Mouse (Mus musculus): ENCODE results near the gene Gstp3. TPM values are rescaled to one million over a fixed set of nuclear protein-coding genes. Genes with fewer than 3 reads are reported as not detected.

Gene Gstp3
- total RNA-seq, 2 experiments from 2014 or later: not detected

GRCm38 (mm10) chr19:4032668-4033067 lies 26.7 kb downstream of the Gstp3 start:
- H3K27ac ChIP-seq: no peak overlapping the region
- DNase-seq (ENCODE audit: extremely low spot score in 1 of 2, low spot score in 2 of 2): no peak
- intact Hi-C loops (cut with DNase I): no loop called here
- H3K4me3 ChIP-seq: no peak overlapping the region
- TF ChIP-seq CTCF (IDR thresholded peaks at IDR 0.05): no peak

DNA sequence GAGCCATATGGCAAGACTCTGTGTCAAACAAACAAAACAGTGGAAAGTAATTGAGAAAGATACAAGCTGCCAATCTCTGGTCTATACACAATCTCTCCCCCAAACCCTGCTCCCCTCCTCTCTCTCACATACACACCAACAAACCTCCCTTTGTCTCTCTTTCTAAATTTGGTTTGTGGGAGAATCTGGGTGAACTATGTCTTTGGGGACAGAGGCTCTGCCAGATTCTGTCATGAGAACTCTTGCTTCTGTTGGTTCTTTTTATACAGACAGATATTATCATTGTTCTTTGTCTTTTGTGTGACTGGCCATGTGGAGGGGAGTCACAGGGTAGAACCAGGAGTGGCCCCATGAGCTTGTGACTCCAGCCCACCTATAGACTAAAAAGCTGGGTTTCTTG lies 31.8 kb downstream of the Gstp3 start:
- intact Hi-C loops (cut with DNase I): no loop called here

GRCm38 (mm10) chr19:4023185-4023584 lies 36.2 kb downstream of the Gstp3 start:
- TF ChIP-seq CTCF (IDR thresholded peaks at IDR 0.05): no peak
- DNase-seq (ENCODE audit: extremely low spot score in 1 of 2, low spot score in 2 of 2): no peak
- no peak overlapping the region for H3K27ac ChIP-seq
- H3K4me3 ChIP-seq: no peak overlapping the region
- intact Hi-C loops (cut with DNase I): no loop called here

More for the DNA sequence above, 31.8 kb downstream of the Gstp3 start:
- DNase-seq (ENCODE audit: extremely low spot score in 1 of 2, low spot score in 2 of 2): no peak
- TF ChIP-seq CTCF (IDR thresholded peaks at IDR 0.05): no peak
- Histone ChIP-seq H3K4me3 (no peak overlapping the region), H3K27ac (peak overlapping the region; percentile 55; the same call in 1 of the 2 replicates)

- DNase-seq (ENCODE audit: extremely low spot score in 1 of 2, low spot score in 2 of 2): peak; percentile 68 to 75
- intact Hi-C loops (cut with DNase I): loop anchor here (1.0 to 5.0 kb wide), 3 partner anchors 29 to 208 kb away; partner anchors contain the start of gene Gpr152
- peak; percentile 91 for TF ChIP-seq CTCF (IDR thresholded peaks at IDR 0.05)
- Histone ChIP-seq H3K27ac (peak overlapping the region; percentile 53; the same call in 1 of the 2 replicates), H3K4me3 (no peak overlapping the region)
Measured at GRCm38 (mm10) chr19:4018743-4019583, 40.4 kb downstream of the Gstp3 start.

DNA sequence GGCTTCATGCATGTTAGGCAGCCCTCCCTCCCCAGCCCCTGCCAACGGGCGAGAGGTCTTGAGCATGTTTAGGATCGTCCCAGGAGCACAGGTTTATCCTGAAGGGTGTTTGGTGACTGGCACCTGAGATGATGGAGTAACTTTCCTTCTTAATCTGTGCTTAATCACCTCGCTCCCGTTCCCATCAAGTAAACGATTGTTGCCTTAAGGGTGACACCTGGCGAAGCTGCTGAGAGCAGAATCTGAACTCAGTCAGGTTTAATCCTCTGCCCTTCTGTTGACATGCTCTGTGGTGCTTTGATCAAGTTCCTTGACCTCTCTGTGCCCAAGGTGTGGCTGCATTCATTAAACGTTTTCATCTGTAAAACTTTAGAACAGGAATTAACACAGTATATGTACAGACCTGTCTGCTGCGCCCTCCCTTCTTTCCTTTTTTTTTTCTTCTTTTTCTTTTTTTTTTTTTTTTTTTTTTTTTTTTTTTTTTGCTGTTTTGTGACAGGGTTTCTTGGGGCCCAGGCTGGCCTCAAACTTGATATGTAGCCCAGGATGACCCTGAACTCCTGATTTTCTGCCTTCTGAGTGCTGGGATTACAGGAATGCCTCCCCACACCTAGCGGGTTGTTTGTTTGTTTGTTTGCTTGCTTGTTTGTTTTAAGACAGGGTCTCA lies 41.3 kb downstream of the Gstp3 start:
- intact Hi-C loops (cut with DNase I): loop anchor here (5.0 kb wide), 2 partner anchors 119 to 209 kb away; partner anchors contain the start of gene Gpr152

GRCm38 (mm10) chr19:4015635-4016034 lies 43.7 kb downstream of the Gstp3 start:
- Histone ChIP-seq H3K27ac (no peak overlapping the region), H3K4me3 (no peak overlapping the region)
- intact Hi-C loops (cut with DNase I): loop anchor here (5.0 kb wide), 2 partner anchors 122 to 212 kb away; partner anchors contain the start of gene Gpr152
- TF ChIP-seq CTCF (IDR thresholded peaks at IDR 0.05): no peak
- DNase-seq (ENCODE audit: extremely low spot score in 1 of 2, low spot score in 2 of 2): no peak

More for the DNA sequence above, 41.3 kb downstream of the Gstp3 start:
- Histone ChIP-seq H3K27ac (no peak overlapping the region), H3K4me3 (no peak overlapping the region)
- no peak for TF ChIP-seq CTCF (IDR thresholded peaks at IDR 0.05)
- no peak for DNase-seq (ENCODE audit: extremely low spot score in 1 of 2, low spot score in 2 of 2)

- no peak for DNase-seq (ENCODE audit: extremely low spot score in 1 of 2, low spot score in 2 of 2)
- intact Hi-C loops (cut with DNase I): loop anchor here (5.0 kb wide), 2 partner anchors 122 to 212 kb away; partner anchors contain the start of gene Gpr152
- no peak overlapping the region for H3K4me3 ChIP-seq
- no peak overlapping the region for H3K27ac ChIP-seq
- no peak for TF ChIP-seq CTCF (IDR thresholded peaks at IDR 0.05)
Measured at GRCm38 (mm10) chr19:4014802-4015201, 44.6 kb downstream of the Gstp3 start.

DNA sequence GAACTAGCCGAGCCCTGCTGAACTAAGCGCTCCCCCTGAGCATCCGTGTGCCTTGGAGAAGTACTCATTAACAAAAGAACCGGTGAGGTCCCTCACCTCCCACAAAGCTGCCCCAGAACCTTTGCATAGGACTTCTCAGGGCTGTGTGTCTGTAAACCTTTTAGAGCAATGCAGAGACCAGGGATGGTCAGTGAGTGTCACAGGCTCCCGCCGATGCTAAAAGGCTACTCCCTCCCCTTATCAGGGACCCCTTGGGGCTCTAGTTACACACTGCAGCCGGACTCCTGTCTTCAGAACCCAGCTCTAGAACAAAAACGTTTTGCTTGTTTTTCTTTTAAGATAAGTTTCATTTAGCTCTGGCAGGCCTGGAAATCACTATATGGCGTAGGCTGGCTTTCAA lies 46.3 kb downstream of the Gstp3 start:
- H3K27ac ChIP-seq: no peak overlapping the region
- peak overlapping the region; percentile 23; the same call in 1 of the 2 replicates for H3K4me3 ChIP-seq
- DNase-seq (ENCODE audit: extremely low spot score in 1 of 2, low spot score in 2 of 2): no peak
- no peak for TF ChIP-seq CTCF (IDR thresholded peaks at IDR 0.05)
- intact Hi-C loops (cut with DNase I): loop anchor here (2.0 kb wide), 1 partner anchor 66 kb away; no protein-coding TSS in a partner anchor

DNA sequence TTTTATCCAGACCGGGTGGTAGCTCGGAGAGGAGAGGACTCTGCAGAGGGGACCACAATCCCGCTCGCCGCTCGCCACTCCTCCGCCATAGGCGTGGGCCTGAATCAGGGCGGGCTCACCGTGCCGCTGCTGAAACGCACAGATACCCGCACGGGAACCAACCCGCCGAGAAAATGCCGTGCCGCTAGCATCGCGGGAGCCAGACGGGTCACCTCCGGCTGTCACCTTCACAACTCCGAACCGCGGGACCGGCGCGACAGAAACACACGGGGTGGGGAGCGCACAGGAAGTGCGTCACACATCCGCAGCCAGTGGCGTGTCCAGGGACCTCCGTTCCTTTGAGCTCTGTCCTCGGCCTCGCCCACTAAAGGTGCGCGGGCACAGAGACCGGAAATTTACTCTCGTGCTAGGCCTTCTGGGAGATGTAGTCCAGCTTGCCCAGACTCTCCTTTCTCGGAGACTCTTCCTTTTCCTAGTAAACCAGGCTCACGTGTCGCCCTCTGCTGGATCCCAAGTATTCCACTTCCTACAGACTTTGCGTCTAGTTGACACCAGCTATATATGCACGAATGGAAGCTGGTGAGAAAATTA lies 46.8 kb downstream of the Gstp3 start, which contains the start of gene Ndufv1:
Gene Ndufv1, minus strand, starts transcription at position 375 of the 591 bp plus-strand sequence.
- Histone ChIP-seq H3K27ac (peak within 1 kb of the TSS; percentile 77), H3K4me3 (peak within 1 kb of the TSS; percentile 61)
- DNase-seq (ENCODE audit: extremely low spot score in 1 of 2, low spot score in 2 of 2): peak; percentile 94 to 97
- intact Hi-C loops (cut with DNase I): loop anchor here (1.0 to 2.0 kb wide), 2 partner anchors 12 to 66 kb away; partner anchors contain the start of genes Gm49405 and Nudt8
- TF ChIP-seq CTCF (IDR thresholded peaks at IDR 0.05): peak; percentile 84

DNA sequence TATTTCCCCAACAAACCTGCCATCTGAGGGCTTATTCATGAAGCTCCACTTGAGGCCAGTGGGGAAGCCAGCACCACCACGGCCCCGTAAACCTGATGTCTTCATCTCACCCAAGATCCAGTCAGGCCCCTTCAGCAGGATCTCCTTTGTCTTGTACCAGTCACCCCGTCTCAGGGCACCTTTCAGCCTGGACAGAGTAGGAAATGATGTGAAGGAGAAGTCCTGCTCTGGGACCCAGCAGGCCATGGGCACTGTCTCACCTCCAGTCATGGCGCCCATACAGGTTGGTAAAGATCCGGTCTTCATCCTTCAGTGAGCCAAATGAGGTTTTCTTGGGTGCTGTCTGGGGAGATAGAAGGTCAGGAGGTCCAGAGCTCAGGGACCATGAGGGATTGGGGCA lies 48.3 kb downstream of the Gstp3 start:
- intact Hi-C loops (cut with DNase I): no loop called here
- no peak for DNase-seq (ENCODE audit: extremely low spot score in 1 of 2, low spot score in 2 of 2)
- H3K27ac ChIP-seq: no peak overlapping the region

More for the DNA sequence above, 48.3 kb downstream of the Gstp3 start:
- no peak overlapping the region; the same call in 1 of the 2 replicates for H3K4me3 ChIP-seq
- TF ChIP-seq CTCF (IDR thresholded peaks at IDR 0.05): no peak

Other genes with a start within 250 kb of the Gstp3 start
- 100 to 1,000 TPM in 1 of 2 experiments, 10 to 100 TPM in 1; 96.7 to 120 TPM for gene Chka, start 207.8 kb downstream of the Gstp3 start, total RNA-seq (2021)
- gene Tcirg1, start 152.4 kb downstream of the Gstp3 start, total RNA-seq (2021): 10 to 100 TPM; 14.9 to 20.1 TPM
- 100 to 1,000 TPM; 129 to 133 TPM for gene Ndufs8, start 146.8 kb downstream of the Gstp3 start, total RNA-seq (2021)
- 1 to 10 TPM; 2.3 to 3.3 TPM for gene Aldh3b1, start 129.8 kb downstream of the Gstp3 start, total RNA-seq (2021)
- gene Unc93b1, start 124.4 kb downstream of the Gstp3 start, total RNA-seq (2021): 10 to 100 TPM; 12.9 to 16.3 TPM
- under 1 TPM in 1 of 2 experiments, not detected in 1; 0.11 TPM for gene Aldh3b3, start 100.9 kb downstream of the Gstp3 start, total RNA-seq (2021)
- 1 to 10 TPM in 1 of 2 experiments, under 1 TPM in 1; 0.93 to 1.5 TPM for gene Aldh3b2, start 87.2 kb downstream of the Gstp3 start, total RNA-seq (2021)
- 1 to 10 TPM; 3.3 to 4.1 TPM for gene Acy3, start 73.0 kb downstream of the Gstp3 start, total RNA-seq (2021)
- not detected for gene Tbx10, start 66.8 kb downstream of the Gstp3 start, total RNA-seq (2021)
- gene Nudt8, start 59.0 kb downstream of the Gstp3 start, total RNA-seq (2021): 10 to 100 TPM in 1 of 2 experiments, 1 to 10 TPM in 1; 8.3 to 10.2 TPM
- gene Gm49405, start 58.9 kb downstream of the Gstp3 start, total RNA-seq (2021): 1 to 10 TPM; 1.8 TPM
- gene Doc2g, start 56.3 kb downstream of the Gstp3 start, total RNA-seq (2021): 1 to 10 TPM; 4.8 to 5.9 TPM
- 100 to 1,000 TPM; 242 to 257 TPM for gene Ndufv1, start 46.8 kb downstream of the Gstp3 start, total RNA-seq (2021)
- gene Gstp1, start 21.6 kb downstream of the Gstp3 start, total RNA-seq (2021): 100 to 1,000 TPM; 299 to 324 TPM
- 10 to 100 TPM; 39.5 to 52.8 TPM for gene Gstp2, start 13.5 kb downstream of the Gstp3 start, total RNA-seq (2021)
- not detected for gene Cabp2, start 22.0 kb upstream of the Gstp3 start, total RNA-seq (2021)
- gene Cdk2ap2, start 37.6 kb upstream of the Gstp3 start, total RNA-seq (2021): 10 to 100 TPM; 28.4 to 32.5 TPM
- gene Pitpnm1, start 40.4 kb upstream of the Gstp3 start, total RNA-seq (2021): 100 to 1,000 TPM; 217 to 229 TPM
- gene Aip, start 66.3 kb upstream of the Gstp3 start, total RNA-seq (2021): 100 to 1,000 TPM; 118 to 125 TPM
- gene Gpr152, start 80.2 kb upstream of the Gstp3 start, total RNA-seq (2021): not detected
- under 1 TPM in 1 of 2 experiments, not detected in 1; 0.26 TPM for gene Cabp4, start 84.5 kb upstream of the Gstp3 start, total RNA-seq (2021)
- gene Coro1b, start 89.0 kb upstream of the Gstp3 start, total RNA-seq (2021): 10 to 100 TPM; 72.6 to 82.2 TPM
- 1 to 10 TPM; 1.2 to 1.7 TPM for gene Ptprcap, start 94.0 kb upstream of the Gstp3 start, total RNA-seq (2021)
- gene Rps6kb2, start 103.8 kb upstream of the Gstp3 start, total RNA-seq (2021): 10 to 100 TPM; 34.0 to 46.8 TPM
- 1 to 10 TPM; 6.9 to 7.3 TPM for gene Carns1, start 115.9 kb upstream of the Gstp3 start, total RNA-seq (2021)
- gene Tbc1d10c, start 131.7 kb upstream of the Gstp3 start, total RNA-seq (2021): 1 to 10 TPM; 1.4 to 1.5 TPM
- 100 to 1,000 TPM; 293 to 306 TPM for gene Ppp1ca, start 132.5 kb upstream of the Gstp3 start, total RNA-seq (2021)
- 10 to 100 TPM in 1 of 2 experiments, 1 to 10 TPM in 1; 8.7 to 10.1 TPM for gene Rad9a, start 142.1 kb upstream of the Gstp3 start, total RNA-seq (2021)
- gene Clcf1, start 154.7 kb upstream of the Gstp3 start, total RNA-seq (2021): 1 to 10 TPM; 1.3 to 2.1 TPM
- not detected for gene AC109138.7, start 154.8 kb upstream of the Gstp3 start, total RNA-seq (2021)
- 10 to 100 TPM; 15.4 to 17.6 TPM for gene Pold4, start 172.3 kb upstream of the Gstp3 start, total RNA-seq (2021)
- 10 to 100 TPM; 60.9 to 72.6 TPM for gene Ssh3, start 209.6 kb upstream of the Gstp3 start, total RNA-seq (2021)
- 10 to 100 TPM; 68.7 to 75.0 TPM for gene Ankrd13d, start 223.6 kb upstream of the Gstp3 start, total RNA-seq (2021)
- gene Grk2, start 246.7 kb upstream of the Gstp3 start, total RNA-seq (2021): 100 to 1,000 TPM; 236 to 248 TPM